Mouse (Mus musculus) forebrain, embryonic 13.5 days (tissue): ENCODE results near the gene Rgs10. TPM values are rescaled to one million over a fixed set of nuclear protein-coding genes. Genes with fewer than 3 reads are reported as not detected.

Experiments
- ATAC-seq: fragments of 200-750 bp; cut with Nextera tagmentation; 2 replicates; pipeline ENCODE4 v1.8.0; 2017
- H3K27ac ChIP-seq: fragments of 300-500 bp; sonication (generic); 2 replicates; pipeline ENCODE4 v1.5.1; 2015; ENCODE audit warnings: inconsistent platforms, mild to moderate bottlenecking, moderate library complexity
- H3K27me3 ChIP-seq: fragments of 300-500 bp; sonication (generic); 2 replicates; pipeline ENCODE4 v1.6.1; 2015; ENCODE audit warnings: mild to moderate bottlenecking, inconsistent platforms
- H3K36me3 ChIP-seq: fragments of 300-500 bp; sonication (generic); 2 replicates; pipeline ENCODE4 v1.6.1; 2015; ENCODE audit warnings: mild to moderate bottlenecking, inconsistent platforms; ENCODE audit not compliant: poor library complexity, severe bottlenecking
- H3K4me1 ChIP-seq: fragments of 300-500 bp; sonication (generic); 2 replicates; pipeline ENCODE4 v1.6.1; 2015; ENCODE audit warnings: inconsistent platforms
- H3K4me2 ChIP-seq: fragments of 300-500 bp; sonication (generic); 2 replicates; pipeline ENCODE4 v1.6.1; 2015; ENCODE audit warnings: inconsistent platforms, mild to moderate bottlenecking, moderate library complexity
- H3K4me3 ChIP-seq: fragments of 300-500 bp; sonication (generic); 2 replicates; pipeline ENCODE4 v1.5.1; 2015; ENCODE audit warnings: mild to moderate bottlenecking, inconsistent platforms
- H3K9ac ChIP-seq: fragments of 300-500 bp; sonication (generic); 2 replicates; pipeline ENCODE4 v1.6.1; 2015; ENCODE audit warnings: mild to moderate bottlenecking, inconsistent platforms
- H3K9me3 ChIP-seq: fragments of 300-500 bp; sonication (generic); replicated peaks from 2 replicates; pipeline ENCODE4 v1.6.1; 2016; ENCODE audit warnings: inconsistent platforms
- WGBS: fragments of 180-500 bp; shearing (Covaris S2); methylation state at CpG from one replicate; pipeline ENCODE4 v1.1.7; 2015; 5-methylcytosine and 5-hydroxymethylcytosine counted together
- polyA plus RNA-seq: library from polyadenylated mRNA; unstranded; fragments of >200 nt; fragmentation: Nextera tagmentation; extraction: Ambion mirVana; gene quantifications from 2 replicates; pipeline ENCODE4 v1.2.1, GENCODE M21; 2015

The Rgs10 gene
- polyA plus RNA-seq, 1 experiment from 2014 or later: 11.5 TPM

DNA sequence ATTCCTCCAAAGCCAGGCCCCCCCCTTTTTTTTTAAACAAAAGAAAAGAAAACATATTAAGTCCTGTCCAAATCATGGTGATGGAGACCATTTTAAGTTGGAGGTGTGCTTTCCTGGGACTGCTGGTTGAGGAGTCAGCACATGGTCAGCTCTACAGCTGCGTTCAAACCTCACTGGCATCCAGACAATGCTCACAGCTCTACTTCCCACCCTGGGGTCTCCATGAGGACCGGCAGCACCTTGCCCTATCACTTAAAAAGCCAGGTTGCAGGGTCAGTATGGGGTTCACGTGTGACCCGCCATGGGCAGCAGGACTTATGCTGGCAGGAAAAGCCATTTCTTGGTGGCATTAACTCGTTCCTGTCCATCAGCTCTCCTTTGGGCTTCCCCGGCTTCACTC, 15.0 kb downstream of the Rgs10 start:
- Histone ChIP-seq H3K4me1 (no peaks in the 10 kb centered on the region), H3K36me3 (no peaks in the 10 kb centered on the region), H3K4me3 (no peak overlapping the region), H3K9ac (no peak overlapping the region), H3K27ac (no peak overlapping the region), H3K4me2 (no peak overlapping the region), H3K27me3 (no peaks in the 10 kb centered on the region), H3K9me3 (no peaks in the 10 kb centered on the region)
- ATAC-seq: no peak
- 89% methylated on average over 6 of the region's 6 CpGs for WGBS

DNA sequence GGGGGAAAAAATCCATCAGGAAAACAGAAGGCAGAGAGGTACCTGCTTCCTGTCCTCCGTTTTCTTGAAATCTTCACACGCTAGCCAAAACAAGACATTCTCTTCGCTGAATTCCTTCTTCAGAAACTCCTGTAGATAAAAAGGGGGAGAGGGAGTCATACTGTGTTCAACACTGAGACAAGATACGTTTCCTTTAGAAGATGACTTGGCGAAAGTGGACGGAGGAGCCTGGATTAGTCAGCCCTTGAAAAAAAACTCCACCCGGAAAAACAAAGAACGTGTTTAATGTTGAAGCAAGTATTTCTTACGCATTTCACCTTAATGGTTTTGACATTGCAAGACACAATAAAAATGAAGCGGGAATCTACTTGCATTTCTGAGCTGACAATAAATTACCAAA, 15.4 kb downstream of the Rgs10 start:
- H3K36me3 ChIP-seq: no peaks in the 10 kb centered on the region
- H3K9me3 ChIP-seq: no peaks in the 10 kb centered on the region
- ATAC-seq: no peak
- no peak overlapping the region for H3K27ac ChIP-seq
- H3K4me1 ChIP-seq: no peaks in the 10 kb centered on the region
- no peak overlapping the region for H3K4me3 ChIP-seq
- no peaks in the 10 kb centered on the region for H3K27me3 ChIP-seq
- H3K9ac ChIP-seq: no peak overlapping the region
- 91% methylated on average over 10 of the region's 10 CpGs for WGBS
- H3K4me2 ChIP-seq: no peak overlapping the region

DNA sequence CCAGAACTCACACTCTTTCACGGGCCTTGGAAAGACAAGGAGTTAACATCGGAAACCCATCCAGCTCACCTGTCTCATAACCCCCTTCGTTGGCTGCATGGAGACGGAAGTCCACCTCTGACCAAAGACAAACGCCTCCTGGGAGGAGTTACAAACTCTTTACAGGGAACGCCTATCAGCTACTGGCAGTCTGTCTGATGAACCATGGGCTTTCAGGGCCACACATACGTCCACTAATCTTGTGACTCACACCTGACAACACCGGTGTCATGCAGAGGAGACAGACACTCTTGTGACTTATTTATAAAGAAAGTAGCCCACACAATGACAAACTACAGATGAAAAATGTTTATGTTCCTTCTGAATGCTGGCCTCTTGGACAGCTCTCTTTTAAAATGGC, 16.0 kb downstream of the Rgs10 start:
- 92% methylated on average over 8 of the region's 8 CpGs for WGBS
- no peak overlapping the region for H3K9ac ChIP-seq
- no peak overlapping the region for H3K27ac ChIP-seq
- no peak overlapping the region for H3K4me2 ChIP-seq
- no peaks in the 10 kb centered on the region for H3K9me3 ChIP-seq
- no peaks in the 10 kb centered on the region for H3K27me3 ChIP-seq
- ATAC-seq: no peak
- H3K4me3 ChIP-seq: no peak overlapping the region
- H3K36me3 ChIP-seq: no peaks in the 10 kb centered on the region
- no peaks in the 10 kb centered on the region for H3K4me1 ChIP-seq

DNA sequence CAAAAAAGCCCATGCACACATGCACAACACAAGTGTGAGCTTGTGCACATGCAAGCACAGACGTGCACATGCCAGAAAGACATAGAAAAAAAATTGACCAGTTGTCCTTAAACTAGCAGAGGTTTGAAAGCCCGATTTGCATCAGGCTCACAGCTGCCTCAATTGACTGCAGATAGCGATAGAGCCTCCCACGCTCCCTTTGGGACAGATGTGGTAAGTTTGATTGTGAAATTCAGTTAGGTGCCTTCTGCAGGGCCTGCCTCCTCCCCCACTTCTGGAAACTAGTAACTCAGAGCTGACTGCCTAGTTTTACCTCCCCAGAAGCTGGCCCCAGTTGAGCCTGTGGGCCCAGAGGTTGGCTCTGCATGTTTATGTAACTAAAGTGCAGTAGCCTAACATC, 19.9 kb downstream of the Rgs10 start:
- H3K27me3 ChIP-seq: no peaks in the 10 kb centered on the region
- ATAC-seq: no peak
- no peak overlapping the region for H3K4me2 ChIP-seq
- no peaks in the 10 kb centered on the region for H3K9me3 ChIP-seq
- no peak overlapping the region for H3K27ac ChIP-seq
- 83% methylated on average over 4 of the region's 4 CpGs for WGBS
- no peaks in the 10 kb centered on the region for H3K4me1 ChIP-seq
- no peaks in the 10 kb centered on the region for H3K36me3 ChIP-seq
- H3K4me3 ChIP-seq: no peak overlapping the region
- H3K9ac ChIP-seq: no peak overlapping the region

DNA sequence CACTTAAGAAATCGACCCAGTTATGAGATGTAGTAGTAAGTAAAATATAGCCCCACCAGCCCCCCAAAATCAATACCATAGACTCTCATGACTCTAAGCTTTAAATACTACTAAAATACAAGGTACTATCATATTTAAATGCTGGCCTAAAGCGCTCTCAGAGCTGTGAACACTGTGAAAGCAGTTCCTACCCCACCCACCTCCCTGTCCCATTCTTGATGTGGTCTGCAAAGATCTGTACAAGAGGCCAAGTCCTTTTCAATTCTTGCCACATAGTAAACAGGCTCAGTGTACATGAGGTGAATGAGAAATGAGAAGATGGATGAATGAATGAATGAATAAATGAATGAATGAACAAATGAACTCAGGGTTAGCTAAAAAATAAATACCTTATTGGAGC, 21.5 kb downstream of the Rgs10 start:
- Histone ChIP-seq H3K9me3 (no peaks in the 10 kb centered on the region), H3K9ac (no peak overlapping the region), H3K27me3 (no peaks in the 10 kb centered on the region), H3K36me3 (no peaks in the 10 kb centered on the region), H3K4me1 (no peaks in the 10 kb centered on the region), H3K4me3 (no peak overlapping the region), H3K4me2 (no peak overlapping the region), H3K27ac (no peak overlapping the region)
- ATAC-seq: no peak
- WGBS: 65% methylated on average over 2 of the region's 2 CpGs

DNA sequence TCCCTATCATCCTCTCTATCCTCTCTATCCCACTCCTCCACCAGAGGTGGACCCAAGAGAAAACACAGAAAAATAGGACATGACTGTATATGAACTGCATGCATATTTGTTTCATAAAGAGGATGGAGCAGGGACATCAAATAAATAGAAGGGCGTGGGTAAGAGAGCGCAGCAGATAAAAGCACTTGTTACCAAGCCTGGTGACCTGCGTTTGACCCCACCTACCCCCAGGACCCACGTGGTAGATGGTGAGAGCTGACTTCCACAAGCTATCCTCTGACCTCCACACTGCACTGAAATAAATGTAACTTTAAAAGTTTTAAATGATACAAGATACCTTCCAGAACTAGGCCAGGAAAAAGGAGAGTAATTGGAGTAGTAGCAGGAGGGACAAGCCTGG, 24.8 kb downstream of the Rgs10 start:
- Histone ChIP-seq H3K4me1 (no peaks in the 10 kb centered on the region), H3K4me2 (no peak overlapping the region), H3K27me3 (no peaks in the 10 kb centered on the region), H3K9ac (no peak overlapping the region), H3K4me3 (no peak overlapping the region), H3K9me3 (no peaks in the 10 kb centered on the region), H3K27ac (no peak overlapping the region), H3K36me3 (no peaks in the 10 kb centered on the region)
- ATAC-seq: no peak
- 72% methylated on average over 4 of the region's 4 CpGs for WGBS

DNA sequence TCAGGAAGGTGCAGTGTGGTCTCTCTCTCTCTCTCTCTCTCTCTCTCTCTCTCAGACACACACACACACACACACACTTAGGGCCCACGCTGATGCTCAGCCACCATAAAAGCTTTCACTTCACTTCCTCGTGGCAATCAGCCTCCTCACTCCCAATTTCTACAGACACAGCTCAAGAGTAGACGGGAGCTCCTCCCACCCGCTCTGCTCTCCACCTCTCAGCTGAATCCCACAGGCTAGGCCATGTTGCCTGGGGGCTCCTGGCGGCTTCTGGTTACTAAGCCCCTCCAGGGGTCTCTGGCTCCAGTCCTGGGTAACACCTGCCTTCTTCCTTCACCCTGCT, 25.6 kb downstream of the Rgs10 start:
- H3K9ac ChIP-seq: no peak overlapping the region
- no peak overlapping the region for H3K4me3 ChIP-seq
- no peaks in the 10 kb centered on the region for H3K4me1 ChIP-seq
- H3K36me3 ChIP-seq: no peaks in the 10 kb centered on the region
- H3K9me3 ChIP-seq: no peaks in the 10 kb centered on the region
- 46% methylated on average over 5 of the region's 5 CpGs for WGBS
- no peak overlapping the region for H3K27ac ChIP-seq
- H3K27me3 ChIP-seq: no peaks in the 10 kb centered on the region
- no peak for ATAC-seq
- H3K4me2 ChIP-seq: no peak overlapping the region

DNA sequence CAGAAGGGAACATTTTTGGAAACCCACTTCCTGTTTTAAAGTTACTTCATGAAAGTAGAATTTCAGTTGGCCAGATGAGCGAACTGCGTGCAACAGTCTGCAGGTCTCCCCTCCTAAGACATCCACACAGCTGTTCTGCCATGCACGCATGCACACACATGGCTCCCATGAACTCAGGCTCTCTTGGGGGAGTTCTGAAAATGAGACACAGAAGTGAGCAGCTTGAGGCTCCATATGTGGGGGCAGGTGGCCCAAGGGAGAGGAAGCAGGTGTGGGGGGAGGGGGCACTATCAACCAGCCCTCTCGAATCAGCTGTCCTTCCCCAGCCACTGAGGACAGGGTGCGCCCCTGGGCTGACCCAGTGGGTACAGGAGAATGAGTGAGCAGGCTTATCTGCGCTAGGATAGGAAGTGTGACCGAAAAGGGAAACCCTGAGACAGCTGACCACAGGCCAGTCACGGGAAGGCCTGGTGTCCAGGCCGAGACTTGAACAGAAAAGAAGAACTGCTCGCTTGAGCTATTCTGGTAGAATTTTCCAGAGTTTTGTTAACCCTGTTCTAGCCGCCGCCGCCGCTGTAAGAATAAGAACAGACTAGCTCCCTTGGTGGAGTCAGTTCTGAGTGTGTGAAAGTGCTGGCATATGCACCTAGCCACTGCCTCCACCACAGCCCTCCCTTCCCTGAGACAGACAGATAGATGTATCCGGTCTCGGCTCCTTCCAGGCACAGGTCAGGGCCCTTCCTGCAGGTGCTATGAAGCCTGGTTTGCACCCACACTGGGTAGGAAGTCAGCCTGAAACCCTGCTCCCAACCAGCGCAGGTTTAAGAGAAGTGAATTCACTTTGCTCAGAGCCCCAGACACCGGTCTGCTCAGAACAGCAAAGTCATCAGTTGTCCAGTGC, 26.2 kb downstream of the Rgs10 start:
- H3K9me3 ChIP-seq: no peaks in the 10 kb centered on the region
- H3K4me3 ChIP-seq: no peak overlapping the region
- no peaks in the 10 kb centered on the region for H3K27me3 ChIP-seq
- H3K9ac ChIP-seq: no peak overlapping the region
- H3K4me1 ChIP-seq: no peaks in the 10 kb centered on the region
- no peak overlapping the region for H3K27ac ChIP-seq
- WGBS: 89% methylated on average over 18 of the region's 18 CpGs
- no peak for ATAC-seq
- H3K4me2 ChIP-seq: no peak overlapping the region
- H3K36me3 ChIP-seq: no peaks in the 10 kb centered on the region

DNA sequence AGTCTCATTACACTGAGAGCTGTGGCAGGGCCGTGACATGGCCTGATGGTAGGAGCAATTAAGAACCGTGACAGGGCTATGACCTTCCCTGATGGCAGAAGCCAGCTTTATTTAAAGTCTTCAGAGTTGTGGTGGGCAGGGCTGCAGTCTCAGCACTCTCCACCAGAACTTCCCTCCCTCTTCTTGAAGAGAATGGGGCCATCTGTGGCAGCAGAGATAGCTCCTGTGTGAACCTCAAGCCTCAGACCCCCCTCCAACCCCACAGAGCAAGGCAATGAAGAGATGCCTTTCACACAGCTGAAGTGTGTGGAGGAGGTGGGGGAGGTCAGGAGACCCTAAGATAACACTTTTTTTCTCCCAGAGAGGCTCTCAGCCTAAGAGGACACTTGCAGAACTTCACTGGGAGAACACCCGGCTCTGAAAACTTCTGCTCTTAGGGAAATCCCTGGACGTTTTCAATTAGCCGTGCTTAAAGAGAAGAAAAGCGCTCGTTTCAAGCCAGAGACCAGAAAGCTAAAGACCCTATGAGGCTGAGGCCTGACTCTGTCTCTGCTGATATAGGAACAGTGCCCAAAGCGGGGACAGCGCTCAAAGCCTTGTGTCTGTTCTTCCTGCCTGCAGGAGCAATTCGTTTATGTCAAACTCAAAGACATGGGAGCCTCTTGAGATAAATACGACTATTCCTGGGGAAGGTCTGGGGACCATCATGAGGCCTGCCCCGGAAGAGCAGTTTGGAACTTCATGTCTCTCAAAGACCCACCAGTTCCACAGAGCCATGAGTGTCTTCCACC, 27.1 kb downstream of the Rgs10 start:
- 65% methylated on average over 12 of the region's 12 CpGs for WGBS
- H3K9me3 ChIP-seq: no peaks in the 10 kb centered on the region
- no peaks in the 10 kb centered on the region for H3K27me3 ChIP-seq
- no peak overlapping the region for H3K9ac ChIP-seq
- no peak overlapping the region for H3K4me3 ChIP-seq
- no peak overlapping the region for H3K4me2 ChIP-seq
- ATAC-seq: no peak
- H3K36me3 ChIP-seq: no peaks in the 10 kb centered on the region
- no peak overlapping the region for H3K27ac ChIP-seq
- no peaks in the 10 kb centered on the region for H3K4me1 ChIP-seq

DNA sequence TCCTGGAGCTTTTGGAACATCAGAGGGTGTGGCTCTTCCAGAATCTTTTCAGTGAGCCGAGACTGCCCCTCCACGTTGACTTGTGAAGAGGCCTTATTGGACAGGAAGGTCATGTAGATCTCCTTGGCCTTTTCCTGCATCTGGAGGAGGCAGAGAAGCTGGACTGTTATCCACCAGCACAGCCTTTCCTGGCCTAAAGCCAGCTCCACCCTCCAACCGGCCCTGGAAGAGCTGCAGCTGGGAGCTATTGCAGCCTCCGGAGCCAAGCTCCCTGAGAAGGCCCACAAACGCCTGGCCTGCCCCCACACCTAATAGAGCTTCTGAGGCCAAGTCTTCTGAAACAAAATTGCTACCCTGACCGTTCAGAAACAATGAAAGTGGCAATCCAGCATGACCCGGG, 29.6 kb downstream of the Rgs10 start:
- no peak for ATAC-seq
- H3K4me3 ChIP-seq: no peak overlapping the region

DNA sequence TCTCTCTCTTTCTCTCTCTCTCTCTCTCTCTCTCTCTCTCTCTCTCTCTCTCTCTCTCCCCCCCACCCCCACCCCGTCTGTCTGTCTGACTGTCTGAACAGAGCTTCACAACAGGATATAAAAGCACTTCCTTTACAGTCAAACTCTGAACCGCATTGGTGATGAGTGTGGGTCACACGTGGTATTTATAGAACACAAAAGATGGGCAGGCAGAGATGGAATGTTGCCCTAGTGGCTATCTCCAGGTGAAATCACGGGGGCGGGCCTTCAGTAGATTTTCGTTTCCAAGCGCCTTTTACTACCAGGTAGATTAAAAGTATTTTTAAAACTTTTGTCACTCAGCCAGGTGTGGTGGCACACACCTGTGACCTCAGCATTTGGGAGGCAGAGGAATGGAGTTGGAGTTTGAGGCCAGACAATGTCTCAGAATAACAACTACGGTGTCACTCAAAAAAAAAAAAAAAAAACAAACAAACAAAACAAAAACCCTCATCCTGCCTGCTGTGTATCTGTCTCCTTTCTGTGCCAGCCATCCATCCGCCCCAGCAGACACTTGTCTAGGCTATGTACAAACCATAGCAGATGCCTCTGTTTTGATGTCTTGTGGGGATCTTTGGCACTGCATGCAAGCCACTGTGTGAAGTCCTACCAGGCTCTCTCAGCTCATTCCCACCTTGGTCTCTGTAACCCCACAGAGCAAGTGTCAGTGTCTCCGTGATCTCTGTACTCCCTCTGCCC, 34.7 kb downstream of the Rgs10 start:
- Histone ChIP-seq H3K4me2 (no peak overlapping the region), H3K9me3 (no peaks in the 10 kb centered on the region), H3K4me3 (no peak overlapping the region), H3K4me1 (no peaks in the 10 kb centered on the region), H3K27me3 (no peaks in the 10 kb centered on the region), H3K9ac (no peak overlapping the region), H3K27ac (no peak overlapping the region), H3K36me3 (no peaks in the 10 kb centered on the region)
- WGBS: 80% methylated on average over 10 of the region's 10 CpGs
- no peak for ATAC-seq

More for the DNA sequence above, 29.6 kb downstream of the Rgs10 start:
- H3K4me2 ChIP-seq: no peak overlapping the region
- H3K27ac ChIP-seq: no peak overlapping the region
- no peaks in the 10 kb centered on the region for H3K36me3 ChIP-seq
- H3K9ac ChIP-seq: no peak overlapping the region
- no peaks in the 10 kb centered on the region for H3K27me3 ChIP-seq
- WGBS: 39% methylated on average over 7 of the region's 7 CpGs
- no peaks in the 10 kb centered on the region for H3K4me1 ChIP-seq
- no peaks in the 10 kb centered on the region for H3K9me3 ChIP-seq

DNA sequence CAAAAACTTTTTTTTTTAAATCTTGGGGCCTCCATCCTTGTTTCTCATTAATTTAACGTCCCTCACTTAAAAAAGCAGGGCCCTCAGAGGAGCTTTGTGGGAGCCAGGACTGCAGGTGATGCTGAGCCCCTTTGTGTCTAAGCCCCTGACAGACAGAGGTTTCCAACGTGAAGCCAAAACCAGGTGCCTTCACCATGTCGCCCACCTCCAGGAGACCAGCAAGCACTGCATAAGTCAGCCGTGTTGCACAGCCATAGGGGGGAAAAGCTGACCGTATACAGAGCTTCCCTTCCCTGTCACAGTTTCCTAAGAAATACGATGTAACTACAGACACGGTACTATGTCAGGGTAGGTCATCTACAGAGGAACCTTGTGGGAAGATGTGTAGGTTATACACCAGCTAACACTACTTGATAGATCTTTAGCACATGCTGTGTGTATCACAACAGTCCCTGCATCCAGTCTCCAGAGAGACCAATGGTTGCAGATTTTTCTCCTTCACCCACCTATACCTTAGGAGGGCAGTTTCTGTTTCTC, 35.3 kb downstream of the Rgs10 start:
- ATAC-seq: no peak
- no peak overlapping the region for H3K9ac ChIP-seq
- no peak overlapping the region for H3K27ac ChIP-seq
- no peaks in the 10 kb centered on the region for H3K9me3 ChIP-seq
- H3K27me3 ChIP-seq: no peaks in the 10 kb centered on the region
- no peaks in the 10 kb centered on the region for H3K4me1 ChIP-seq
- no peak overlapping the region for H3K4me3 ChIP-seq
- H3K4me2 ChIP-seq: no peak overlapping the region
- H3K36me3 ChIP-seq: no peaks in the 10 kb centered on the region
- 91% methylated on average over 7 of the region's 7 CpGs for WGBS
